Mouse (Mus musculus) lung, postnatal 0 days (tissue): ENCODE results near the gene Atf6. TPM values are rescaled to one million over a fixed set of nuclear protein-coding genes. Genes with fewer than 3 reads are reported as not detected.

Experiments used
- ATAC-seq: fragments of 200-750 bp; cut with Nextera tagmentation; 2 replicates; pipeline ENCODE4 v1.8.0; 2017; ENCODE audit warnings: moderate library complexity
- DNase-seq: peaks from one replicate; pipeline ENCODE4 v3.0.0-alpha.2; 2016; ENCODE audit warnings: low spot score
- H3K27ac ChIP-seq: fragments of 300-500 bp; sonication (generic); 2 replicates; pipeline ENCODE4 v1.5.1; 2014; ENCODE audit warnings: antibody characterized with exemption, mild to moderate bottlenecking, low read length, mixed read lengths
- H3K27me3 ChIP-seq: fragments of 300-500 bp; sonication (generic); replicated peaks from 2 replicates; pipeline ENCODE4 v1.6.1; 2014; ENCODE audit warnings: low read length, mixed read lengths; ENCODE audit not compliant: insufficient read depth
- H3K36me3 ChIP-seq: fragments of 300-500 bp; sonication (generic); 2 replicates; pipeline ENCODE4 v1.6.1; 2014; ENCODE audit warnings: low read length, mixed read lengths; ENCODE audit not compliant: insufficient read depth
- H3K4me1 ChIP-seq: fragments of 300-500 bp; sonication (generic); 2 replicates; pipeline ENCODE4 v1.6.1; 2014; ENCODE audit warnings: antibody characterized with exemption, low read depth, low read length, mixed read lengths; ENCODE audit not compliant: insufficient read depth
- H3K4me2 ChIP-seq: fragments of 300-500 bp; sonication (generic); replicated peaks from 2 replicates; pipeline ENCODE4 v1.6.1; 2014; ENCODE audit warnings: low read depth, mild to moderate bottlenecking, low read length, moderate library complexity, mixed read lengths
- H3K4me3 ChIP-seq: fragments of 300-500 bp; sonication (generic); 2 replicates; pipeline ENCODE4 v1.5.1; 2014; ENCODE audit warnings: low read depth, low read length
- H3K9ac ChIP-seq: fragments of 300-500 bp; sonication (generic); replicated peaks from 2 replicates; pipeline ENCODE4 v1.6.1; 2014; ENCODE audit warnings: low read depth, mild to moderate bottlenecking
- H3K9me3 ChIP-seq: fragments of 300-500 bp; sonication (generic); 2 replicates; pipeline ENCODE4 v1.6.1; 2016; ENCODE audit warnings: low read length, mixed read lengths
- CTCF ChIP-seq: IDR thresholded peaks from 2 replicates; pipeline ENCODE4 v1.5.1; 2016; ENCODE audit warnings: antibody characterized with exemption, mild to moderate bottlenecking
- EP300 ChIP-seq: IDR thresholded peaks from 2 replicates; pipeline ENCODE4 v1.6.1; 2016; ENCODE audit warnings: antibody characterized with exemption, mild to moderate bottlenecking, control low read depth
- WGBS: fragments of 180-500 bp; shearing (Covaris S2); extraction: QIAGEN DNeasy Blood & Tissue Kit; methylation state at CpG from one replicate; pipeline ENCODE4 v1.1.7; 2014; 5-methylcytosine and 5-hydroxymethylcytosine counted together
- polyA plus RNA-seq: library from polyadenylated mRNA; unstranded; fragments of >200 nt; fragmentation: Nextera tagmentation; extraction: Ambion mirVana; gene quantifications from 2 replicates; pipeline ENCODE4 v1.2.1, GENCODE M21; 2015

Atf6 gene
- polyA plus RNA-seq, 1 experiment from 2014 or later, result 11.0 TPM

DNA sequence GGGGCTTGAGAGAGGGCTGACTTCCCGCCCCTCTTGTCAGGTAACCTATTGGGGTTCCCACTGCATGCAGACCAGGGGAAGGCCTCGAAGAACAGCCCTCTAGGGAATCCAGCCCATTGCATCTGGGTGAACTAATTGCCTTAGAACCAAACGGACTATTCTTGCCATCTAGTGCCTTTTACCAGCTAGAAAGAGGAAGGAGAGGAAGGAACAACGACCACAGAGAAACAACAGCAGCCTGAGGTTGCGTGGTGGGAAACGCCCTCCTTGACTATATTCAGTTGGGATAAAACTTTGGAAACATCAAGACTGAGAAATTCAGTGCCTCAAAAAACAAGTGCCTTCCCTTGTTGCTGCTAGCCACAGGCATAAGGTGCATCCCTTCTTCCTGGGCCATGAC is 183.7 kb downstream of the Atf6 start:
- no peak overlapping the region for H3K9ac ChIP-seq
- H3K4me3 ChIP-seq, result no peak overlapping the region
- no peaks in the 10 kb centered on the region for H3K4me1 ChIP-seq
- no peak overlapping the region for H3K27ac ChIP-seq
- ATAC-seq, result no peak
- TF ChIP-seq EP300, result no peak
- no peak for TF ChIP-seq CTCF
- no peaks in the 10 kb centered on the region for H3K36me3 ChIP-seq
- H3K27me3 ChIP-seq, result no peaks in the 10 kb centered on the region
- H3K9me3 ChIP-seq, result no peaks in the 10 kb centered on the region
- 72% methylated on average over 6 of the region's 6 CpGs for WGBS
- no peak for DNase-seq
- H3K4me2 ChIP-seq, result no peak overlapping the region

DNA sequence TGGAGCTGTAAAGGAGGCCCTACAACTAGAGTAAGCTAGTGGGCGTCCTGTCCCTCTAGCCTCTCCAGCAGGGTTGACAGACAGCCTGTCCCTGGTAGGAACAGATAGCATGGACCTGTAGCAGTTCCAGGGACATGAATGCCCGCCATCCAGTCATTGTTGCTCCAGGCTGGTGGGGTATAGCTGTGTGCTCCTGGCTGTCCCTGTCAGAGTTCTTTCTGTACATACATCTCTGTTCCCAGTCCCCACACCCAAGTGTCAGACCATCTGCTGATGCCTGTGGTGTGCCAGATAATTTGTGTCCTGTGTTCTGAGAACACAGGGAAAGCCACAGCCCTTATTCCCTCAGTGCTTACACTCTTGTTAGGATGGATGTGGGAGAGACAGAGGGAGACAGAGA is 187.9 kb downstream of the Atf6 start:
- Histone ChIP-seq H3K4me1 (no peaks in the 10 kb centered on the region), H3K36me3 (no peaks in the 10 kb centered on the region), H3K9me3 (no peaks in the 10 kb centered on the region), H3K27me3 (no peaks in the 10 kb centered on the region), H3K4me3 (no peak overlapping the region), H3K27ac (no peak overlapping the region), H3K9ac (no peak overlapping the region), H3K4me2 (no peak overlapping the region)
- ATAC-seq (no peak), DNase-seq (no peak)
- TF ChIP-seq CTCF, result no peak
- TF ChIP-seq EP300, result no peak
- 76% methylated on average over 2 of the region's 2 CpGs for WGBS

- no peaks in the 10 kb centered on the region for H3K36me3 ChIP-seq
- H3K27me3 ChIP-seq, result no peaks in the 10 kb centered on the region
- no peak overlapping the region for H3K27ac ChIP-seq
- H3K4me2 ChIP-seq, result no peak overlapping the region
- H3K4me3 ChIP-seq, result no peak overlapping the region
- 80% methylated on average over 4 of the region's 4 CpGs for WGBS
- no peaks in the 10 kb centered on the region for H3K4me1 ChIP-seq
- no peak for TF ChIP-seq EP300
- no peak for TF ChIP-seq CTCF
- H3K9me3 ChIP-seq, result no peaks in the 10 kb centered on the region
- ATAC-seq (no peak), DNase-seq (no peak)
- no peak overlapping the region for H3K9ac ChIP-seq
These were observed 188.7 kb downstream of the Atf6 start for GRCm38 (mm10) chr1:170678861-170679260.

- ATAC-seq (no peak), DNase-seq (no peak)
- H3K4me1 ChIP-seq, result no peaks in the 10 kb centered on the region
- no peak for TF ChIP-seq EP300
- no peak overlapping the region for H3K9ac ChIP-seq
- H3K4me2 ChIP-seq, result no peak overlapping the region
- H3K4me3 ChIP-seq, result no peak overlapping the region
- no peaks in the 10 kb centered on the region for H3K27me3 ChIP-seq
- H3K9me3 ChIP-seq, result no peaks in the 10 kb centered on the region
- H3K27ac ChIP-seq, result no peak overlapping the region
- 93% methylated on average over 4 of the region's 4 CpGs for WGBS
- H3K36me3 ChIP-seq, result no peaks in the 10 kb centered on the region
These were observed 189.9 kb downstream of the Atf6 start for GRCm38 (mm10) chr1:170677681-170678080.

DNA sequence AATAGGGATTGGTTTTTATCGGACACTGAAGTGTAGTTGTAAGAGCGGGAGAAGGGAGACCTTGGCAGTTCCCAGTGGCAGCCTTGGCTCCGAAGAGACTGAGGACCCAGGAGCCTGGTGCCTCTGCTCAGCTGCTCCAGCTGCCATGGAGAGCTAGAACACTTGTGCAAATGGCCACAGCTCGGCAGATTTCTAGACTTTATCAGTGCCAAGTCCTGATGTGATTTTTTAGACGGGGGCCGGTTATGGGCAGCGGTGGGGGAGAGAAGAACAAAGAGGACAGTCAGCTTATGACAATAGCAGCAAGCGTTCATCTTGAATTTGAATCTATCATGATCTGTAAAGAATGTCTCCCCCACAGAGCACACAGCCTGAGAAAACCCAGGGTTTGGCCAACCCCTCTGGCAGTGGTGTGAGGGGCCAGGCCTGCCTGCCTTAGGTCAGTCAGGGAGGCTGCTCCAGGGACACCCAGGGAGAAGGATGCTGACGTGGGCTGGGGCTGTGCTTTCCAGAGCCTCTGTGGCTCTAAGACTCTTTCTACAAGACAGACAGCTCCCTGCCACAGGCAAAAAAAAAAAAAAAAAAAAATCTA is 193.3 kb downstream of the Atf6 start:
- ATAC-seq (0 out of 2 replicates have a peak, but pooled peaks have one; percentile 17), DNase-seq (no peak)
- H3K36me3 ChIP-seq, result no peaks in the 10 kb centered on the region
- WGBS, result 63% methylated on average over 9 of the region's 9 CpGs
- TF ChIP-seq CTCF (no peak), EP300 (no peak)
- no peak overlapping the region for H3K4me3 ChIP-seq
- no peaks in the 10 kb centered on the region for H3K9me3 ChIP-seq
- no peak overlapping the region for H3K4me2 ChIP-seq
- H3K27me3 ChIP-seq, result no peaks in the 10 kb centered on the region
- no peak overlapping the region for H3K27ac ChIP-seq
- no peaks in the 10 kb centered on the region for H3K4me1 ChIP-seq
- H3K9ac ChIP-seq, result no peak overlapping the region

DNA sequence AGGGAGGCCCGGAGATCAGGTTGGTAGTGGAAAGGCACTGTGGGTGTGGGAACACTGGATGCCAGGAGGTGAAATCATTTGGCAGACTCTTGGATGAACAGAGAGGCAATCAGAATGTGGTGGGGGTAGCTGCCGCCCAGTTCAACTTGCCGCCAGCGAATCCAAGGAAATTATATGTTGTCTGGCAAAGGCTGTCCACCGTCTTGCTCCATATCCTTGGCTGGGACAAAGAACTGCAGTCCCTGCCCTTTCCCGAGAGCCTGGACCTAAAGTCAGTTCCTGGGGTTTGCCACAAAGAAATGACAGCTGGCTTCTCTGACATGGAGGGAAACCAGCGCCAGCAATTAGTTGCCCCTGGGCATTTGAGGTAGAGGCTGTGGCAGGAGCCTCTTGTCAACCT is 202.4 kb downstream of the Atf6 start:
- Histone ChIP-seq H3K4me3 (no peak overlapping the region), H3K4me1 (no peaks in the 10 kb centered on the region), H3K27ac (no peak overlapping the region), H3K27me3 (no peaks in the 10 kb centered on the region), H3K36me3 (no peaks in the 10 kb centered on the region), H3K9ac (no peak overlapping the region), H3K4me2 (no peak overlapping the region), H3K9me3 (no peaks in the 10 kb centered on the region)
- no peak for DNase-seq
- WGBS, result 86% methylated on average over 7 of the region's 7 CpGs
- ATAC-seq, result no peak
- no peak for TF ChIP-seq CTCF
- TF ChIP-seq EP300, result no peak

DNA sequence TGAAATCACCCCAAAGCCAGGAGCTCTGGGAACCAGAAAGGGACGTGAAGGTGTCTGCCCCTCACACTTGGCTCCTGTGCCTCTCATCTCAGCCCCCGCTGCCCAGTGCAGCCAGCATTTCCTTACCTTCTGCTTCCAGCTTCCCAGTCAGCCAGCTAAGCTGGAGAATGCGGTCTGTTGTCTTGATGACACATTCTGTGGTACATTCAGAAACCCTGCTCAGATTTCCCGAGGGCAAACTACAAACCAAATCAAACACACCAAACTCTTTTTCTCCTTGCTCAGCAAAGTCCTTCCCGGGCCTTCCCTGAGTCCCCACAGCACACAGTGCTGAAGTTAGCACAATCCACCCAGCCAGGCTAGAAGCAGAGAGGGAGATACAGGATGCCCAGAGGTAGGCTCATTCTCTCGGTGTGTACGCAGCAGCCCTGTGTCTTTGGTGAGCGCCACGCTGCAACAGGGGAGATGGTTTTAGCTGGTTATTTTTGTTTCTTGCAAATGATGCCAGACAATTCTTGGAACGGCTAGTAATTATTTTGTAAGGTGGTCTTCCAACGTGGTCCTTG is 202.9 kb downstream of the Atf6 start:
- H3K27me3 ChIP-seq, result no peaks in the 10 kb centered on the region
- TF ChIP-seq CTCF, result no peak
- no peak for TF ChIP-seq EP300
- H3K4me2 ChIP-seq, result no peak overlapping the region
- no peak for ATAC-seq
- DNase-seq, result no peak
- no peak overlapping the region for H3K4me3 ChIP-seq
- H3K9ac ChIP-seq, result no peak overlapping the region
- WGBS, result 81% methylated on average over 11 of the region's 11 CpGs
- H3K4me1 ChIP-seq, result no peaks in the 10 kb centered on the region
- H3K27ac ChIP-seq, result no peak overlapping the region
- no peaks in the 10 kb centered on the region for H3K9me3 ChIP-seq
- H3K36me3 ChIP-seq, result no peaks in the 10 kb centered on the region
